Mouse (Mus musculus) ES-Bruce4 (cell line): ENCODE data around the gene Dtx2.

Source experiments
- CTCF ChIP-seq: IDR thresholded peaks from one replicate; pipeline ENCODE4 v1.8.1; 2011; ENCODE audit warnings: low read depth, low read length
- EP300 ChIP-seq: IDR thresholded peaks from 2 replicates; pipeline ENCODE4 v1.6.1; 2011; ENCODE audit warnings: low read depth, low read length; ENCODE audit not compliant: insufficient read depth
- POLR2A ChIP-seq: IDR thresholded peaks from one replicate; pipeline ENCODE4 v1.8.1; 2011; ENCODE audit warnings: low read length; ENCODE audit not compliant: insufficient read depth

GRCm38 (mm10) chr5:136007745-136008144, 13.1 kb downstream of the Dtx2 start:
- TF ChIP-seq CTCF (no peak), POLR2A (no peak), EP300 (no peak)
